Mouse (Mus musculus) bone marrow macrophage, adult 2 months (primary cell): ENCODE measurements around the gene Grpel1.

Source experiments
- CTCF ChIP-seq: IDR thresholded peaks from 2 replicates; pipeline ENCODE4 v1.5.1; 2012; ENCODE audit warnings: low read depth, mild to moderate bottlenecking, low read length, moderate library complexity
- POLR2A ChIP-seq: IDR thresholded peaks from 2 replicates; pipeline ENCODE4 v1.6.1; 2012; ENCODE audit warnings: mild to moderate bottlenecking, low read depth, low read length, borderline replicate concordance

DNA sequence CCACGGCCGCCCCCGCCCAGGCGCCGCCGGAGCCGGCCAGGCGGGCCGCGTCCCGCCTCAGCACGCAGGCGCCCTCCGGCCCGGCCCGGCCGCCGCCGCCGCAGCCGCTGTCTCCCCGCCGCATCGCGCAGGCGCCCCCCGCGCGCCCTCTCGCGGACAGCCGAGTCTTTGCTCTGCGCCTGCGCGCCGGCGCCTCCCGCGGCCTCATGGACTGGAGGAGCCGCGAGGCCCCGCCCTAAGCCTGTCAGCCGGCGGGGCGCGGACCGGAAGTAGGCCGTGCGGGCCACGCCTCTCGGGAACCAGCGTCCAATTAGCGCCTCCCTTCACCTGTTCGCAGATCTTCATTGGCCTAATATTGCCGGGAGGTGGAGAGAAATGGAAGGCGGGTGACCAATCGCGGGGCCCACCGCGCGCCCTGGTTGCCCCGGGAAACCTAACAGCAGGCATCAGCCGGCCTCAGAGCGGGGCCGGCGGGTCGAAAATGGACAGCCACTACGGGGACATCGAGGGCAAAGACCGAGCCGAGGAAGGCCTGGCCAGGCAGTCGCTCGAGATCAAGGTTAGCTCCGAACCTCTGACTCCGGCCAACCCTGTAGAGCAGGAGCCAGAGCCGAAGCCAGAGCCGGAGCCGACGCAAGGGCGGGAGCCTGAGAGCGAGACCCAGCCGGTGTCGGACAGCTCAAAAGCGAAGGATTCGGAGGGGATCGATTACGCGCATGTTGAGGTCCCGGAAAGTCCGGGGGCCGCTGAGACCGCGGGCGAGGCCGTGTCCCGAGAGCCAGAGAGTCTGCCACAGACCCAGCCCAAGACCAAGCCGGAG, 19.6 kb downstream of the Grpel1 start, which contains the start of the genes Tada2b and Ccdc96:
- TF ChIP-seq CTCF (no peak), POLR2A (no peak)
